Mouse (Mus musculus): ENCODE results near the gene 8030474K03Rik.
"Not testable (repeated sequence)": the region's sequence is repeated elsewhere in the genome, so short reads cannot be mapped to it uniquely, and the experiment has no call there.

Gene 8030474K03Rik

DNA sequence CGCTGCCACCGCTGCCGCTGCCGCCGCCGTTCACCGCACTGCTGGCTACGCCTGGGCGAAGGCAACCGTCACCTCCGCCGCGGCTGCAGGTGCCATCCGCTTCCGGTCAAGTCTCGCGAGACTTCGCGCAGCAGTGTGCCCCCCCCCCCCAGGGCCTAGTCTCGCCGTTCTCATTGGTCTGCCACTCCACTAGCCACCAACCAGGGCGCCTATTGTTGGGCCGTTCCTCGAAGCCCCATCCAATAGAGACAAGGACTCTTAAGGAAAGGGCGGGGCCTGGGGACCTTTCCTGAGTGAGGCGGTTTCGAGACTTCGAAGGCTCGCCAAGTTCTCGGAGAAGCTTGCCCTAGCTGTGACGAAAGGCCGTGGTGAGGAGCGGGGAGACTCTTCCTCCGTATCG, at the start of gene 8030474K03Rik, which contains the start of gene Gm4779:
TSS of gene 8030474K03Rik (plus strand) at position 315 of the 400 bp plus-strand sequence.
TSS of gene Gm4779 (minus strand) at position 82 of the 400 bp plus-strand sequence.
- no peak for DNase-seq (ENCODE audit: low spot score in 2 of 2)

- no peak for DNase-seq (ENCODE audit: low spot score in 2 of 2)
Measured at GRCm38 (mm10) chrX:101750144-101750543, 44.3 kb upstream of the 8030474K03Rik start.

DNA sequence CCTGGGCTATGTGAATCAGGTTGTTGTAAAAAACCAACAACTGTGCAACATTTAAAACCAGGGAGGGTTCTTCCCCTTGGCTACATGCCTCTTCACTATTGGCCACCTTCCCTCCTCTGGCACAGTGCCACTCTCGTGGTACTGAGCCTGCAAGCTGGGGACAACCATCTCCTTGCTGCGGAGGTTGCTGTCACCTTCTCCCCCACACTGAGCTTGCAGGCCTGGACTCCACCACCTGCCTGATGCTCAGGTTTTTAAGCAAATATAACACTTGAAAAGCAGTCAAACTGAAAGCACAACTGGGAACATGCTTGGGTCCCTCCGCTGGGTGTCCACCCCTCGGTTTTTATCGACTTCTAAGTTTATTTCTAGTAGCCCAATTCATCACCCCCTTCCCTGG, 40.0 kb upstream of the 8030474K03Rik start:
- peak; percentile 15 to 23 for DNase-seq (ENCODE audit: low spot score in 2 of 2)

- no peak for DNase-seq (ENCODE audit: low spot score in 2 of 2)
Measured at GRCm38 (mm10) chrX:101764621-101765020, 29.8 kb upstream of the 8030474K03Rik start.

DNA sequence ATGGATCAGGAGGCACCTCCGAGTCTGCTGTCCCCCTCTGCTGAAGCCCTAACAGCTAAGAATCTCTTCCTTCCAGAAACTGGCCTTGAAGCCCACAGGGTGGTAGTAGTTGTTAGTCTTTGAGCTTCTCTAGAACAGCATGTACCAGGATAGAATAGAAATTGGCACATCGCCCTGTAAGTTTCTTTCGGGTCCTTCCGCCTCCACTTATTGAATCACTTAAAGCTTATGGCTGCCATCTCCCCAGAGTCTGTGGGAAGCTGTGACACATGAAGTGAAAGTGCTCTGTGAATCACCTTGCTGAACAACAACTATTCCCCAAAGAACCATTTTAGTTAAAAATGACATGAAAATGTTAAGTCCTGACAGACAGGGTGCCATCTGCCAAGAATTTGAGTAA, 29.3 kb upstream of the 8030474K03Rik start:
- no peak for DNase-seq (ENCODE audit: low spot score in 2 of 2)

- DNase-seq (ENCODE audit: low spot score in 2 of 2): no peak
Measured at GRCm38 (mm10) chrX:101767280-101767679, 27.2 kb upstream of the 8030474K03Rik start.

DNA sequence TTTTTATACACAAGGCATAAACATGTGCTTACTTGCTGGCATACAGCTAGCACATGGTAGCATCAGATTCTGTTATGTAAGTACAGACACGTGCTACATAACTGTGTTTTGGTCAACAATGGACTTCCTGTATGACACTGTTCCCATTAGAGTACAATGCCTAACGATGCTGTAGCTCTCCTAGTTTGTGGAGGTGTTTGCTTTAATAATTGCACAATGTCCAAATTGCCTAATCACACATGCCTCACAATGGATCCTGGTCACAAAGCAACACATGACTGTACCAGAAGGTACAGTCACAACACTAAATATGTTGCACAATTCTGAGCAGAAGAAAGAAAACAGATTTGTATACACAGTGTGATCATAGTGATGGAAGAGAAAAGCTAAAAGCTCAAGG, 25.0 kb upstream of the 8030474K03Rik start:
- DNase-seq (ENCODE audit: low spot score in 2 of 2): no peak

GRCm38 (mm10) chrX:101770307-101770706, 24.1 kb upstream of the 8030474K03Rik start:
- DNase-seq (ENCODE audit: low spot score in 2 of 2): no peak

DNA sequence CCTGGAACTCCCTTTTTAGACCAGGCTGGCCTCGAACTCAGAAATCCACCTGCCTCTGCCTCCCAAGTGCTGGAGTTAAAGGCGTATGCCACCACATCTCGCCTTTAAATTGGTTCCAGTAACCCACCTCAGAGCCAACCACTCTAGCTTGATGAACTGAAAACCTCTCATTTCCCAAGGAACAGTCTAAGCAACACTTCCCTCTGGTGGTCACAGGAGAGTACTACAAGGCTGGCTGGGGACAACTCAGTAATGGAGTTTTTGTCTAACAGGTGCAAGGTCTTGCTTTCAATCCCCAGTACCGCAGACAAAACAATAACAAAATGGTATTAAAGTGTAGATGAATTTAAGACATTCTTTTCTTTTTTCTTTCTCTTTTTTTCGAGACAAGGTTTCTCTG, 22.4 kb upstream of the 8030474K03Rik start:
- DNase-seq (ENCODE audit: low spot score in 2 of 2): peak; percentile 24 to 63

- peak; percentile 44 to 52 for DNase-seq (ENCODE audit: low spot score in 2 of 2)
Measured at GRCm38 (mm10) chrX:101791551-101791950, 2.9 kb upstream of the 8030474K03Rik start.

DNA sequence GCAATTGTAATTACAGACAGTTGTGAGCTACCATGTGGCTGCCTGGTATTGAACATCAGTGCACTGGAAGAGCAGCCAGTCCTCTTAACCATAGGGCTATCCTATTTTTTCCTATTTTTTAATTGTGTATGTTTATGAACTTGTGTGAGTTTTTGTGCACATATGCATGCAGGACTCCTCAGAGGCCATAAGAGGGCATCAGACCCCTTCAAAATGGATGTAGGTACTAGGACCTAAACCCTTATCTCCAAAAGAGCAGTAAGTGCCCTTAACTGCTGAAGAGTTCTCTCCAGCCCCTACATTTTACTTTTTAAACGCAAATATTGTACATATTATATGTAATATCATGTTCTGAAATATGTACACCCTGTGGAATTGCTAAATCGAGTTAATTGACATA, 11.1 kb downstream of the 8030474K03Rik start:
- DNase-seq (ENCODE audit: low spot score in 2 of 2): no peak

DNA sequence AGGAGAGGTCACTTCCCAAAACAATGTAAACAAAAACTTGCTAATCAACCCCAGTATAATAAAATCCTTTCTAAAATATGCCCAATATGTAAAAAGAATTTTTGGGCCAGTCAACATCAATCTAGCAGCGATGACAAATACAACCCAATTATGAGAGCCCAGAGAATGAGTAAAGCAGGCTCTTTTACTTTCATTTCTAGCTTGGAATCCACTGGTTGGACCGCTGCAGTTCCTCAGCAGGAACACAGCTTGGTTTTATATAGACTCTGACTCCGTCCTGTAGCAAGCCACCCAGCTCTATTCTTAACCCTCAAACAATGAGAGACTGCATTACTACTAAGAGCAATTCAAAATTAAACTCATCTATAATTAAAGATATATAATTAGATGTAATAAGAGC, 17.3 kb downstream of the 8030474K03Rik start:
- DNase-seq (ENCODE audit: low spot score in 2 of 2): no peak

DNA sequence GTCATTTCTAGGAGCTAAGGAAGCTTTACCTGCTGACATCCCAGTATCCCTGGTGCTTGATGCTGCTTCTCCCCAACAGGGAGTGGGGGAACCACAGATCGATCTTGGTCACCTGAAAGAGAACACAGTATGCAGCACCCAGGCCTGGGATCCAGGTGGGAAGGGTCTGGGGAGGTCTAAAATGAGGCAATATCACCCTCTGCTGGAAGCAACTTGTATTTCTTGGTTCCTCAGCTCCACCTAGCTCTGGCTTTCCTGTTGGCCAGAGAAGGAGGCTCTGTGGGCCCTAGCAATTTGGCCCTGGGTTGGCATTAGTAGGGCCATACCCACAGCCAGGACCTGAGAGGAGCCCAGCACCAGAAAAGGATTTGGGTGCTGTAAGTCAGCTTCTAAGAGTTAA, 24.7 kb downstream of the 8030474K03Rik start:
- DNase-seq (ENCODE audit: low spot score in 2 of 2): no peak

GRCm38 (mm10) chrX:101819980-101820379, 25.5 kb downstream of the 8030474K03Rik start:
- DNase-seq (ENCODE audit: low spot score in 2 of 2): not testable (repeated sequence)

- DNase-seq (ENCODE audit: low spot score in 2 of 2): no peak
Measured at GRCm38 (mm10) chrX:101847191-101847795, 52.8 kb downstream of the 8030474K03Rik start.
